Mouse (Mus musculus) liver (tissue): Measurements from ENCODE around the gene Dclre1c.
"Not testable (repeated sequence)": the region's sequence is repeated elsewhere in the genome, so short reads cannot be mapped to it uniquely, and the experiment has no call there.

Experiments used
- DNase-seq: peaks from one replicate; pipeline ENCODE4 v3.0.0-alpha.2; 2020; ENCODE audit warnings: mixed read lengths

Dclre1c gene

DNA sequence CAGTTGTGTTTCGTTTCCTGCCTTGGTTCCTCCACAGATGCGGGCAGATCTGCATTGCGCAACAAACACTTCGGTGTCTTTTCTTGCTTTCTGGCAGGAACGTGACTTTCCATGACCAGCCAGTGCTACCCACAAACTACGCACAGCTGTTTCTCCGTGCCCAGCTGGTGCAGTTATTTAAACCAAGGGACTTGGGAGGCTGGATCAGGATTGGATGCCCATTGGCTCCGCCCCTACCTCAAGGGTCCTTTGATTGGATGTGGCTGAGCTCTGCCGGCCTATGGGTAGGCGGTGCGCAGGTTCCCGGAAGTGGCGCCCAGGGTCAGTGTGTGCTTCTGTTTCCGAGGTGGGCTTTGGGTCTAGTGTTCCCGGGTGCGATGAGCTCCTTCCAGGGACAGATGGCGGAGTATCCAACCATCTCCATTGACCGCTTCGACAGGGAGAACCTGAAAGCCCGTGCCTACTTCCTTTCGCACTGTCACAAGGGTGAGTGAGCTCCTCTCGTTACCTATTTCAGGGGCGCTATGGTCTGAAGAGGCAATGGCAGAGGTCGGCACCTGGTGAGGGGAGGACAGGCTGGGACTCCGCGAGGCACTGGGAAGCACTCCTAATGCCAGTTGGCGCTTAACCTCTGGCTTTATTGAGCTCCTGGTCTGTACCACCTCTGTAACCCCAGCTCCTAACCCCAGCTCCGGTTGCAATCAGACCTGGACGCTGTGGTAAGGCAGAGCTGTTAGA lies at the start of gene Dclre1c:
Gene Dclre1c, plus strand, starts transcription at position 291 of the 738 bp plus-strand sequence.
- peak; percentile 93 for DNase-seq

DNA sequence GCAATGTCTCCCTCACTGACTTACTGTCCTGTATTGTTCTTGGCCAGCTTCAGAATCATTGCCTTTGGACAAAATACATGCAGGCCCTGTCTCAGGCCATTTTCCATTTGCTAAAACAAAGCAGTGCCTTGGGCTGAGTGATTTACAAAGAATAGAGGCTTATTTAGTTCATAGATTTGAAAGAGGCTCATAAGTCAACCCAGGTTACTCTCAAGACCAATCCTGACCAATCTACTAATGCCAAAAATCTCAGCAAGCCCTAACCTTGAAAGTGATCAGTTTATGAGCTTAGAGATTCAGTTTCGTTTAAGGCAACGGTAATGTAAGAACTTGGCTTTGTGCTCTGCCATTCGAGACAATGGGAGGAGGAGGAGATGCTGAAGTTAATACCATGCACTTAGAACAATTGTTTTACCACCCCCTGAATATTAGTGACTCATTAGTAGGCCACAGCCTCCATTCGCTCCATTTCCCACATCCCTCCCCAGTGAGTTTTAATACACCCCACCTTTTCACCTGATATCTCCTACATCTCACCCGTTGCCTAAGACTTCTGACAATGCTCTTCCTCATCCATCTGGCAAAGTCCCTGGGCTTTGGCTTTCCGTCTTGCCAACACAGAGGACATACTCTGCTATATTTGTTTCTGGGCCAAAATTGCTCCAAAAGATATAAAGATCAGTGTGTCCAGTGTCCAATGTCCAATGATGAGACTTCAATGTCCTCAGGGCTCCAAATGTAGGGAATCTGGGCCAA lies 36.6 kb upstream of the Dclre1c start:
- no peak for DNase-seq

DNA sequence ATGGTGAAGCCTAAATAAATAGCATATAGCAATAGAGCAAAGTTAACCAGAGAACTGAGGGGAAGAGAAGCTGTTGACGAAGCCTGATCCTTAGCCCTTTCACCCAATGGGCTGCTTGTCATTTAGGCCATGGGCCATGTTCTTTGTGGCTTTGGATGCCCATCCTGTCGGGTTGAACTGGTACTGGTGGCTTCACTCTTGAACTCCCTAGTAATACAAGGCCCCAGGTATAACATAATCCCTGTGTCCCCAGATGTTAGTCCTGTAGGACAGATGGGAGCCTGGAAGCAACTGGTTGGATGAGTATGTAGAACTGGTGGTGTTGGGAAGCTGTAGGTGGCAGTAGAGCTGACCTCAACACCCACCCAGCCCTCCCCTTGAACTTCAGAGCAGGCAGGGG lies 32.0 kb upstream of the Dclre1c start:
- DNase-seq: no peak

DNA sequence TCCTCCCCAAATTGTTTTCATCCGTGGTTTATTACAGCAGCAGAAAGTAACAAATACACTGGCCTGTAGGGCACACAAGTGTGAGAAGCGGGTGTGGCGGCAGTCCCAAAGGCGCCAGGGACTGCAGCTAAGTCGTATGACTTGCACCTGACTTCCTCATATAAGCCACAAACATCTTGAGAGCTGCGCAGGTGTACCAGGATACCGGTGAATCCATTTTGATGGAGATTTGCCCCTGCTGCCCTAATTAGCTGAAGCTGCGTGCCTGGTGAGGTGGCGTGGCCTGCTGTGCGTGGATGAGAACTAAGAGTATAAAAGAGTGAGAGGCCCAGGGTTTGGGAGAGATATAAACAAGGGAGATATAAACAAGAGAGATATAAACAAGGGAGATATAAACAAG lies 26.8 kb upstream of the Dclre1c start, which contains the start of gene Olah:
Gene Olah, minus strand, starts transcription at position 101 of the 400 bp plus-strand sequence.
- not testable (repeated sequence) for DNase-seq

DNA sequence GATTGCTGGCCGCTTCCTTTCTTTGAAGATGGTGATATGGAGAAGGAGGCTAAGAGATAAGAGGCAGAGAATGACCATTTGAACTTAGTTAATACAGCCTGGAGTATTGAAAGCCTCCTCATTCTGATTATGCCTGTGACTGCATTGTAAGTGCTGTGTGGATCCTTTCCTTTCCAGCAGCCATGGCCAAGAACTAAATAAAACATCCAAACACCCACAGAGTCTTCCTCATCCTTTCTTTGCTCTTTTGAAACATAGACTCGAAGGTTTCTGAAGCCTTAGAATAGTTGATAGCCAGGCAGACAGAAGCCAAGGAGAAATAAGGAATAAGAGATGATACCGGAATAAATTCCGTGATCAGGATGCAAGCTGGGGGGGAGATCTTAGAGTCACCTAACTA lies 17.9 kb upstream of the Dclre1c start:
- no peak for DNase-seq

DNA sequence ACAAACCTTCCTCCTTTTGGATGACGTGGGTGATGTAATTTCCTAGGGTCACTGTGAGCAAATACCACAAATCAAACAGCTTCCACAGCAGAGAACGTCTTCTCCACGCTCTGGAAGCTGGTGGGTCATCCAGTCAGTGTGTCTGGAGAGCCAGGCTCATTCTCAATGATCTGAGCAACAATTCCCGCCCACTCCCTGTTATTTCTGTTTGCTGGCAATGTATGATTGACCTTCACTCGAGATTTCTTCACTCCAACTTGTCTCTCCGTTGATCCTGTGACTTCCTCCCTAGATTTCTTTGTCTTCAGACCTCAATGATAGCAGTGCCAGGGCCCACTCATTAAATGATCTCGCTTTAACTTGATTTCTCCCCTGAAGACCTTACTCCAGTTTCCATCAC lies 16.2 kb upstream of the Dclre1c start:
- DNase-seq: no peak

DNA sequence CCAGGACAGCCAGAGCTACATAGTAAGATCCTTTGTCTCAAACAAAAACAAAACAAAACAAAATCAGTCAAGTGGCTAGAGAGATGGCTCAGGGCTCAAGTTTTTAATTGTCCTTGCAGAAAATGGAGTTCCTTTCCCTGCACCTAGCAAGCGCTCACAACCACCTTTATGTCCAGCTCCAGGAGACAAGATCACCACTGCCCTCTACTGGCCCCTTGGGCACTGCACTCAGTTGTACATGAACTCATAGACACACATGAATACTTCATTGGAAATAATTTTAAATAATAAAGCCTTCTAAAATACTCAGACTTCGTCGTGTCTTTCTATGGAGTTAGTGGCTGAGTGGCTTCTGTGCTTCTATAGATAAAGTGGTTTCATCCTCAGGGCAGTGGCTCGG lies 9.7 kb upstream of the Dclre1c start:
- peak; percentile 73 for DNase-seq

DNA sequence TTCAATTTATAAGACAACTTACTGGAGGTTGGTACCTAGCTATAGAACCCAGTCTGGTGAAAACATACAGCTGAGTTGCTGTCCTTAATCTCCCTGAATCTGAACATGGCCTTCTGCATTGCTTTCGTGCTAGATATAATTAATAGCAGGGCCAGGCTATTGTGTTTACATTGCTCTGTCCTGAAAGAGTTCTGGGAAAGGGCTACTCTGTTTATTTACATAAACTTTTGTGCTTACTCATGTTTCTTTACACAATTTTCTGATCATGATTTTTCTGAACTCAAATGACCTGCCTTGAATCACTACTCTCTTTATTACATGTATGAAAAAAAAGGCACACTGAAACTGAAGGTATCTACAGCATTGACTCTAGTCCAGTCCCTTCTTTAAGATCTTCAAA lies 8.3 kb upstream of the Dclre1c start:
- DNase-seq: no peak

DNA sequence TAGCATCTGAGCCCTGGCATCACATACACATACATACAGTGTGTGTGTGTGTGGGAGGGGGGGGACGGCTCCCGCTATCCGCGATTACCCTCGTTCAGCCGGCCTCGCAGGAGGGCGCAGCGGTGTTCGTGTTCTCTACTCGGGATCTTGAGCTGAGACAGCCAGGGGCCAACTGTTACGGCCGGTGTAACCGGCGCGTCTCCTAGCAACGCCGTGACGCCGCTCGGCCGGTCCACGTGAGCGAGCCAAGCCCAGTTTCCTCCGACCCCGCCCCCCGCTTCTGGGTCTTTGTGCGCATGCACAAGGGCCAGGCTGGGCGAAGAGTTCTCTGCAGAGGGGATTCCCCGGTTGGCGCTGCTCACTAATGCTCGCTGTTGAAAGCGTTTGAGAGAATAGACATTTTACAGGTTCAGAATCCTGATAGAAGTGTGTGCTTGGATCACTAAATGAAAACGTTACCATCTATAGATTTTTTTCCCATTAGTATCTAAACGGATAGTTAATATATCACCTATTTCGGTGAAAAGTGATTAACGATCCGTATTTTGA lies 5.0 kb upstream of the Dclre1c start:
- DNase-seq: peak; percentile 93

DNA sequence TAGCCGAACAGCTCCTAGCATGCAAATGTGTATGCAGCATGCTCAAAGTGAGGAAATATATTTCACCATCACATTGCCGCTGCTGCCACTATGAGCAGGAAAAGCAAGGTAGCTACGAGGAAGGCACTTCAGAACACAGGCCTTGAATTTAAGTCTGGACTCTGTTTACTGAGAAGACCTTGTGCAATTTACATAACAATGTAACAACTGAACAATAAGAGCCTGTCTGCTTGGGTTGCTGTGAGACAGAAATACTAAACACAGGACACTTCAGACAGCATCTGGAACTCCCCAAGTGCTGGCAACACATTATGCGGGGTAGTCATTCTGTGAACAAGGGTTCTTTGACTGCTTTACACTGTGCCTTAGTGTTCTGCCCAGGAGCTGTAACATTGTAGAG lies 3.8 kb upstream of the Dclre1c start:
- no peak for DNase-seq

DNA sequence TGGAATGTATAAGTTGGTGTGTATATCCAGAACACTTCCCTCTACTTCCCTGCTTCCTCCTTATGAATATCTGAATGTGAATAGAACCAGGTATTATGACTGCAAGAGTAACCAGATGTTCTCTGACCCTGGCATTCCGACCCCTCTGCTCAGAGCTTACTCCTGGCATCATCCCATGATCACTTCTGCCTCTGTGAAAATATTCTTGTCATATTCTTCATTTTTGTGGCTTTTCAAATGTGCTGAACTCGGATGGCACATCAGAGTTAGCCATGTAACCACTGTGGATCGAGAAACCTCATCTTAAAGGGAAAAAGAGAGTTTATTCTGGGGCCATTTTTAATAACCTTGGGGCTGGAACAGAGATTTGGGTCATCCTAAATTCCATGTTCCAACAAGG lies 1.4 kb upstream of the Dclre1c start, which contains the start of gene Meig1:
Gene Meig1, minus strand, starts transcription at position 101 of the 400 bp plus-strand sequence.
- DNase-seq: no peak

DNA sequence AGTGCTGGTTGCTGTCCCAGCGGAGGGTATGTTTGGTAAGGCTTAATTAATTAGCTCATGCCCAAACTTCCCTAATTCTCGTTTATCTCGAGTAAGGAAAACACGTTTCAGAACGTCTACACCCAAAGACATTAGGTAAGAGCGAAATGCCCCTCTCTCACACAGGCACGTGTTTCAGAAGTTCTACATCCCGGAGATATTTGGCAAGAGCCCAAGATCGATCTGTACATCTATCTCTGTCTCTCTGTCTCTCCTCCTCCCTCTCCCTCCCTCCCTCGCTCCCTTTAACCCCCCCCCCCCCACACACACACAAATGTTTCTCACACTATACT lies 614 bp downstream of the Dclre1c start:
- no peak for DNase-seq

DNA sequence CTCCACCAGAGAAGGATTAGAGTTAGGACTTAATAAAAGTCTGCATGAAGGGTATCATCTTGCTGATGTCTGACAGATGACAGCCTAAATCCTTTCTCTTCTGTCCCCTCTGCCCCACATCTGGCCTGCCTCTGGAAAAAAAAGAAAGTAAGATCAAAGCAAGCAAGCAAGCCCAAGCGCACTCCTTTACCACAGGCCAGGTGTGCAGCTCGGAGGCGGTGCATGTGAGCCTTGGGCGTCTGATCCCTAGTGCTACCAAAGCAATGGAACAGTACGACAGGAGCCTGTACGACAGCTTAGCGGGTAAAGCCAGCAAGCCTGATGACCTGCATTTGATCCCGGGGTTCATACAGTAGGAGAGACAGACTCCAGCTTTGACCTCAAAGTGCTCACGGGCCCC lies 7.0 kb downstream of the Dclre1c start:
- no peak for DNase-seq

DNA sequence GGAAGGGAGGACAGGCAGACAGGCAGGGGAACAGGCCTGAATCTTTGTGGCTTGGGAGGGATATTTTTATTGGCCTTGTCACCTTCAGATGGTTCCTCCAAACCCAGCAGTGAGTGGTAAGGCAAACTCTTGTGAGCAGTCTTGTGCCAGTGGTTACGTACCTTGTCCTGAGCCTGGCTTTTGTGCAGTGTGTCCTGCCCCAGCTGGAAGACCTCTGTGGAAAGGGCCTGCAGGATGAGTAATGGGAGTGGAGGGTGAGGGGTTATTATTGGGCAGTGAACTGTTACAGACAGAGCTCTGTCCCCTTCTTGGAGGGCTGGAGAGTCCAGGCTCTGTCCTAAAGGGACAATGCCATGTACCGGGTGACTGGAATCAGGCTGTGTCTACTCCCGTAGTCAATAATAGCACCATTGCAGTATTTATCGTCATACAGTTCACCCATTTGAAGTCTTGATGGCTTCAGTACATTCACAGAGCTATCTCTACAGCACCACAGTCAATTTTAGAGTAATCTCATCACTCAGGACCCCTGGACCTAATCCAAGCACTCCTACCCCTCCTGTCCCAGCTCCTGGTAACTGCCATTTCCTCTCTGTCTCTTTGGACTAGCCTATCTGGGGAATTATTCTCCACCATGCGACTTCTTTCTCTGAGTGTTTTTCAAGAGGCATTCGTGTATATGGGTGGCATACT lies 11.6 kb downstream of the Dclre1c start:
- DNase-seq: no peak

DNA sequence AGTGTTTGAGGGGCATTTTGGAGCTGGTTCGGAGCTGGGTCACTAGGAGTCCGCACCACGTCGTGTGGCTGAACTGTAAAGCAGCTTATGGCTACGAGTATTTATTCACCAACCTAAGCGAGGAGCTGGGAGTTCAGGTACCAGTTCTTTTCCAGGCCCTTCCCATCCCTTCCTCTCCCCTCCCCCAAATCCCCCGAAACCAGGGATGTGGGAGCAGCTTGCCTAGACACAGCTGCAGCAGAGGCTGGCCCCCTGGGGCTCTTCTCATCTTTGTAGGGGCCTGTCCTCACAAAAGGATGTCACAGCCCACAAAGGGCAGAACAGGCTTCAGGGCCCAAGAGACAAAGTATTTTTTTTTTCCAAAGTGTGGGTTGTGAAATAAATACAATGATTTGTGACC lies 14.0 kb downstream of the Dclre1c start:
- DNase-seq: no peak

DNA sequence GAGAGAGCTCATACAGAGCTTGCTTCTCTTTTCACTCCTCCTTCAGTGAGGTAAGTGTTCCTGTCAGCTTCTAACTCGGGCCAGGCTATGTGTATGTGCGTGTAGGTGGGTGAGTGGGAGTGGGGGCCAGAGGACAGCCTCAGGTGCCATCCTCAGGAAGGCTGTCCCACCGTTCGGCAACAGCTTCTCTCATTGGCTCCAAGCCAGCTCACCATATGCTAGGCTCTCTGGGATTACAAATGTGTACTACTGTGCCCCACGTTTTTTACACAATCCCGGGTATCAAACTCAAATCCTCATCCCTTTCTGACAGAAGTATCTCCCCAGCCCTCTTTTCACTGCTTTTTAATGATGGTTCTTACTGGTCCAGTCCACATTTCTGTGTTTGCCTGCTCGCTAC lies 20.3 kb downstream of the Dclre1c start:
- DNase-seq: no peak

DNA sequence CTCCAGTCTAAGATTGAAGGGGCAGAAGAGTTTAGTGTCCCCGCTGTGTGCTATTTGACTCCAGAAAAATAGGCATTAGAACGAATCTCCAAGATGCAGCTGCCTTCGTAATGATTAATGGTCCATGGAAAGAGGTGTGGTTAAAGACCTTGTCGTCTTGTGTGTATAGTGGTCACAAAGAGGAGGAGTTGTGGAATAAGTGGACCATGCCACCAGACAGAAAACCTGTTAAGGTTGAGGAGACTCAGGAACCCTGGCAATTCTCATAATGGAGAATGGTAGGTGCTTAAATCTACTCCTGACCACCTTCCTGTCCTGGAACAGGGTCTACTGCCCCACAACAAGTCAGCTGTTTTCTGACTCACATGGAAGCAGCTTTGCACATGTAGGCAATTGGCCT lies 22.1 kb downstream of the Dclre1c start:
- no peak for DNase-seq

DNA sequence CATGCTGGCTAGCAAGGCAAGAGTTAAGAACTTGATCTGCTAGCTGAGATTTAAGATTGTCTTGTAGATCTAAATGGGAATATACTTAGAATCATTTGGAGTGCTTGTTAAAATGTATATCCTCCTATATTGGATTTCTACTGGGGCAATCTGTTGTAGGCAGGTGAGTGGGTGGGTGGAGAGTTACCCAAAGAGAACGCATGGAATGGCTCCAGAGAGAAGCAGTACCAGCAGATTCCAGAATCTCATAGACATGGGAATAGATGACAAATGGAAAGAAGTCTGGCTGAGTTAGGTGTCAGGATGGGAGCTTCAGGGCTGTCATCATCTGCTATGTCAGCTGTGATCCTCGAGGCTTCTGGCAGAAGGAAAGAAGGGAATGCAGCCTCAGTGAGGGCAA lies 25.5 kb downstream of the Dclre1c start:
- no peak for DNase-seq

DNA sequence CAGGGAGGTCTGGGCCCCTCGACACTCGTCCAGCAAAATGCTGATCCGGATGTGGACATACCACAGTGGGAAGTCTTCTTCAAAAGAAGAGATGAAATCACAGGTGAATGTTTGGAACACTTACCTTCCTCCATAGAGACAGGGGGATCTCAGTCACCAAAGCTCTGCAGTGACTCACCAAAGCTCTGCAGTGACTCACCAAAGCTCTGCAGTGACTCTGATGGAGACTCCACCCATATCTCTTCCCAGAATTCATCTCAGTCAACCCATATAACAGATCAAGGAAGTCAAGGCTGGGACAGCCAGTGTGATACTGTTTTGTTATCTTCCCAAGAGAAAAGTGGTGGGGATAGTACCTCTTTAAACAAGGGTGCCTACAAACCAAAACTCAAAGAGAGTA lies 29.2 kb downstream of the Dclre1c start:
- DNase-seq: no peak

DNA sequence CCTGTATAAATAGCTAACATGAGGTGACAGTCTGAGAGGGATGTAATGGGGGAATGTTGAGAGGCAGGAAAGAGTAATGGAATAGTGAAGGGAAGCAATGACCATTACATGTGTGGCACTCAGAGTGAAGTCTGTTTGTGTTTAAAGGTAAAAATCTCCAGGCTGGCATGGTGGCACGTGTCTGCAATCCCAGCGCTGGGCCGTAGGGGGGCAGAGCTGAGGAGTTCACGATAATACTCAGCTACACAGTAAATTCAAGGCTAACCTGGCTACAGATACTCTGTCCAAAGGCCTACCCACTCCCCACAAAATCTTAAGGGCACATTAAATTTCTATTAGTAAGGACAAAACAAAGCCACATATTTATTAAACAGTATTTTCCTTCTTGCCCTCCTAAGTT lies 32.7 kb downstream of the Dclre1c start:
- DNase-seq: no peak

DNA sequence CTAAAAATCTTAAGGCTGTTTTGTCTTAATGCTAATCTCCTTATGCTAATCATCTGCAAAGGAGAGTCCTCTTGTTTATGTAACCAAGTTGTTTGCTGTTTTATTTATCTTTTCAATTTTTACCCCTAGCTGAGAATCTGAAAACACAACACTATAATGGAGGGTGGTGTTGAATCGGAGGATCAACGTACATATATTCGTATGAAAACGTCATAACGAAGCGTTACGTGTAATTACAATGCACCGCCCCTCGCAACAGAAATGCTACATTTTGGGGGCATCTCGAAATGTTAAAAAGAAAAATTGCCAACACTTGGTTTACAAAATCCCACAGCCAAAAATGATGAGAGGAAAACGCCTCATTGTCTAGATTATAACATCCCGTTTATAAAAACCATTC lies 50.0 kb downstream of the Dclre1c start:
- no peak for DNase-seq

DNA sequence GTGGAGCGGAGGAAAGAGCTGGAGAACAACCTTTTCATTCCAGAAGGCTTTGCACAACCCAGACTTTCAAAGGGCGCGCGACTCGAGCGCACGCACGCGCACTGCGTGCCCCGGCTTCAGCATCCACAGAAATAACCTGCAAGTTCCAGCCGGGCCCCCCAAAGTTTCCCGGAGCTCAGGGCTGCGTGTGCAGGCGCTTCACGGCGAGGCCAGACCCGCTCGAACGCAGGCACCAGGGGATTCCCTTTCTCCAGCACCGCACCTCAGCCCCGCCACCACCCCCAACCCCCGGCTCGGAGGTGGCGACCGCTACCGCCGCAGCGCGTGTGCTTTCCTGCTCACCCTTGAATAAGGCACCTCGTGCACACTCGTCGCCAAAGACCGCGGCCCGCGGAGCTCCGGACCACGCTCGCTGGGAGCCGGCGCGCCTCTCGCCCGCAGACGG lies 50.5 kb downstream of the Dclre1c start:
- DNase-seq: peak; percentile 78

DNA sequence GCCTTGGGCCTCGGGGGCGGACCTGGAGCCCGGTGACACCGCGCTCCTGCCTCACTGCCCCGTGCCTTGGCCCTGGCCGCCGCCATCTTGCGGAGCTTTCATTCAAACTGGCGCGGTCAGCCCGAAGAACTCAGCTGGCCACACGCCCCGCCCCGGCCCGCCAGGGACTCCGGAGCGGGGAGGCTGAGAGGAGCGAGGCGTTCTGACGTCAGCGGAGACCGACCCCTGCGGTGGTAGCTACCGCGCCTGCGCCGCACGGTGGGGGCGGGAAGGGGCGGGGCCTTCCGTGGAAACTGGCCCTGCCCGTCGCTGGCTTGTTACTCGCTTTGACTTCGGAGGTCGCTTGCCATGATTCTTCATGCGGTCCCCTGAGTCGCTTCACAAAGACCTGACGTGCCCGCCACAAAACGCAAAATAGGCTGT lies 50.9 kb downstream of the Dclre1c start, which contains the start of gene Suv39h2:
Gene Suv39h2, minus strand, starts transcription at position 171 of the 423 bp plus-strand sequence.
- peak; percentile 98 for DNase-seq
